Mouse (Mus musculus) ES-E14 (cell line): Measurements from ENCODE around the gene Hebp2. TPM values are rescaled to one million over a fixed set of nuclear protein-coding genes. Genes with fewer than 3 reads are reported as not detected.

Experiments
- DNase-seq: peaks from one replicate; pipeline ENCODE4 v3.0.0-alpha.2; 2013; ENCODE audit warnings: low read depth, low spot score
- H3K27ac ChIP-seq: 2 replicates; pipeline ENCODE4 v1.5.1; 2012; ENCODE audit warnings: low read depth, mild to moderate bottlenecking, low read length, moderate library complexity, mixed read lengths; ENCODE audit not compliant: poor library complexity, insufficient read depth, severe bottlenecking
- H3K36me3 ChIP-seq: 2 replicates; pipeline ENCODE4 v1.6.1; 2012; ENCODE audit warnings: mild to moderate bottlenecking, low read length, moderate library complexity, mixed read lengths; ENCODE audit not compliant: control insufficient read depth, poor library complexity, insufficient read depth, severe bottlenecking
- H3K4me1 ChIP-seq, 2 experiments: fragments of 150-350 bp in 1 of 2; sonication (generic) in 1 of 2; 2 replicates each; pipeline ENCODE4 v1.6.1; 2012; ENCODE audit warnings: low read length in 2 of 2, mild to moderate bottlenecking in 1 of 2, mixed read lengths in 1 of 2; ENCODE audit not compliant: control insufficient read depth in 2 of 2, insufficient read depth in 2 of 2, poor library complexity in 1 of 2
- H3K4me3 ChIP-seq, 2 experiments: fragments of 150-350 bp in 1 of 2; sonication (generic) in 1 of 2; 2 replicates each; pipeline ENCODE4 v1.5.1; 2012; ENCODE audit warnings: low read length in 2 of 2, low read depth in 1 of 2, mild to moderate bottlenecking in 1 of 2, mixed read lengths in 1 of 2; ENCODE audit not compliant: insufficient read depth in 1 of 2, poor library complexity in 1 of 2, severe bottlenecking in 1 of 2
- H3K9ac ChIP-seq: 2 replicates; pipeline ENCODE4 v1.6.1; 2012; ENCODE audit warnings: low read depth, mild to moderate bottlenecking, low read length, mixed read lengths; ENCODE audit not compliant: poor library complexity, insufficient read depth, severe bottlenecking
- H3K9me3 ChIP-seq: fragments of 150-350 bp; sonication (generic); 2 replicates; pipeline ENCODE4 v1.6.1; 2012; ENCODE audit warnings: low read depth, mild to moderate bottlenecking, low read length; ENCODE audit not compliant: control insufficient read depth, insufficient read depth
- CHD2 ChIP-seq: IDR thresholded peaks from 2 replicates; pipeline ENCODE4 v1.6.1; 2014; ENCODE audit warnings: mild to moderate bottlenecking, low read depth, low read length, inconsistent platforms
- HCFC1 ChIP-seq: IDR thresholded peaks from 2 replicates; pipeline ENCODE4 v1.6.1; 2012; ENCODE audit warnings: low read length, inconsistent platforms, borderline replicate concordance; ENCODE audit not compliant: insufficient read depth
- MAFK ChIP-seq: IDR thresholded peaks from 2 replicates; pipeline ENCODE4 v1.6.1; 2014; ENCODE audit warnings: mild to moderate bottlenecking, low read depth, low read length, inconsistent platforms; ENCODE audit not compliant: insufficient read depth
- ZC3H11A ChIP-seq: IDR thresholded peaks from 2 replicates; pipeline ENCODE4 v1.6.1; 2012; ENCODE audit warnings: low read depth, mild to moderate bottlenecking, inconsistent platforms, low read length, borderline replicate concordance
- ZNF384 ChIP-seq: IDR thresholded peaks from 2 replicates; pipeline ENCODE4 v1.6.1; 2012; ENCODE audit warnings: low read depth, low read length, inconsistent platforms
- in situ Hi-C, 2 experiments: fragments of 600-800 bp; cut with MboI; formaldehyde crosslinking; loops; one replicate each; pipeline ENCODE4 v1.15.1; 2025; ENCODE audit warnings: low sequenced_read_pairs in 2 of 2, inconsistent platforms in 1 of 2; ENCODE audit not compliant: unreplicated experiment in 2 of 2
- total RNA-seq: library from RNA; depleted of rRNA; stranded (reverse); fragments of 300-350 nt; gene quantifications from 2 replicates; pipeline ENCODE4 v1.2.3, GENCODE M21; 2012; rRNA removed

The Hebp2 gene
- total RNA-seq, 1 experiment = 5.3 TPM

- H3K4me3 ChIP-seq = no peak overlapping the region
- no peaks in the 10 kb centered on the region for H3K36me3 ChIP-seq
- no peaks in the 10 kb centered on the region for H3K4me1 ChIP-seq
- DNase-seq = no peak
- no peaks in the 10 kb centered on the region for H3K9me3 ChIP-seq
- H3K9ac ChIP-seq = no peak overlapping the region
- no peak overlapping the region for H3K27ac ChIP-seq
- in situ Hi-C loops = no loop called here
- TF ChIP-seq CHD2 = no peak
- TF ChIP-seq MAFK = no peak
- TF ChIP-seq ZNF384 = no peak
- no peak for TF ChIP-seq ZC3H11A
- TF ChIP-seq HCFC1 = no peak
These were observed 55.9 kb downstream of the Hebp2 start for GRCm38 (mm10) chr10:18489936-18490335.

Other genes with a start within 250 kb of the Hebp2 start
- gene Nhsl1, start 227.1 kb downstream of the Hebp2 start, total RNA-seq = 5.5 and 7.7 TPM in 2 replicates
- gene Arfgef3, start 197.9 kb upstream of the Hebp2 start, total RNA-seq = 3.6 and 4.0 TPM in 2 replicates
- gene Gm4922, start 240.7 kb upstream of the Hebp2 start, total RNA-seq = not detected in 2 replicates